Mouse (Mus musculus) right cerebral cortex, adult 18-20 months (tissue): ENCODE data around the gene Zfp866.
A peak's percentile ranks its signal among the peaks of the same experiment; 100 is the strongest.

Experiments used
- DNase-seq: peaks from one replicate; pipeline ENCODE4 v3.0.0; 2022; ENCODE audit warnings: mixed read lengths

The Zfp866 gene

DNA sequence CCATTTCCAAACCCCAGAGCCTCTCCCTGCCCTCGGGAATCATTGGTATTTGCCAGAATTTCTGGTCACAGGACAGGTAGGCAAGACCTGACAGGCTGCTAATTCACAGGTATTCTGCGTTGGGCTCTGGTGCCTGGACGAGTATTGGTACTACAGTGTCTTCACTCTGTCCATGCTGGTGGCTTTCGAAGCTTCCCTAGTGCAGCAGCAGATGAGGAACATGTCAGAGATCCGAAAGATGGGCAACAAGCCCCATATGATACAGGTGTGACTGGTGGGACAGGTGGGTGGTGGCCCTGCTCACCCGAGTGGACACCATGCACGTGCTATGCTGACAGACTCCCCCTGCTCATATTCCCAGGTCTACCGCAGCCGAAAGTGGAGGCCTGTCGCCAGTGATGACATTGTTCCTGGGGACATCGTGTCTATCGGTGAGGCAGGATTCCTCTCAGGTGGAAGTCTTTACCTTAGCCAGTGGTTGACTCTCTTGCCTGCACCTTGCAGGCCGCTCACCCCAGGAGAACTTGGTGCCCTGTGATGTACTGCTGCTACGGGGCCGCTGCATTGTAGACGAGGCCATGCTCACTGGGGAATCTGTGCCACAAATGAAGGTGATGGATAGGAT is 5.9 kb upstream of the Zfp866 start:
- DNase-seq = no peak

GRCm38 (mm10) chr8:69794901-69795300 is 3.9 kb upstream of the Zfp866 start:
- no peak for DNase-seq

GRCm38 (mm10) chr8:69794096-69794495 is 3.1 kb upstream of the Zfp866 start:
- DNase-seq = no peak

DNA sequence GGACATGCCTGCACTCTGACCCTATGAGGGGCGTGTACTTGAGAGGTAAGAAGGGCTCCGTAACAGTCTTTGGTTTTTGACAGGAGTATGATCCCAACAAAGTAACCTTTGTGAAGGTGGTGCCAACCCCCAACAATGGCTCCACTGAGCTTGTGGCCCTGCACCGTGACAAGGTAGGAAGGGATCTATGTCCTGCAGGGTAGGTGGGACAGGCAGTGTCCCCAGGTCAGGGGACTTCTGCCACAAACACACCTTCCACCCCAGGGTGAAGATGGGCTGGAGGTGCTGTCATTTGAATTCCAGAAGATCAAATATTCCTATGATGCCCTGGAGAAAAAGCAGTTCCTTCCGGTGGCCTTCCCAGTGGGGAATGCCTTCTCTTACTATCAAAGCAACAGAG is 2.7 kb upstream of the Zfp866 start:
- no peak for DNase-seq

DNA sequence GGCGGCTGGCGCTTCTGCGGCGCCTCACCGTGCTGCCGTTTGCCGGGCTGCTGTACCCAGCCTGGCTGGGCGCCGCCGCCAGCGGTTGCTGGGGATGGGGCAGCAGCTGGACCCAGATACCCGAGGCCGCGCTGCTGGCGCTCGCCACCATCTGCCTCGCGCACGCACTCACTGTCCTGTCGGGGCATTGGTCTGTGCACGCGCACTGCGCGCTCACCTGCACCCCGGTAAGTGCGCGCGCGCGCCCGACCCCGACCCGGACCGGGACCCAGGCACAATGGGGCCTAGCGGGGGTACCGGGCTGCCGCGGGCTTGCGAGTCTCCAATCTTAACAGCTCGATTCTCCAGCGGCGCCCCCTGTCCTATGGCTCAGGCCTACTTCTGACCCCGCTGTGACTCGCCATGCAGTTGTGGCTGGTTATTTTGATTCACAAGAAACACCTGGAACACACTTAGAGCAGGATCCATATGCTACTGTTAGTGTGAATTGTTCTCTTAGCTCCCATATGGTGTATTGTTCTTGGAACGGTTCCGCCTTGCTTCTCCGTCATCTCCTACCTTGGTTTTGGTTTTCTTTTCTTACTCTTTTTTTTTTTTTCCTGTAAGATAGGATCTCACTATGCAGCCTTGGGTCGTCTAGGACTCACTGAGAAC is 564 bp upstream of the Zfp866 start:
- DNase-seq = peak; percentile 24

GRCm38 (mm10) chr8:69790364-69790763 is 614 bp downstream of the Zfp866 start:
- no peak for DNase-seq

GRCm38 (mm10) chr8:69789731-69790130 is 1.2 kb downstream of the Zfp866 start:
- DNase-seq = no peak

- no peak for DNase-seq
Measured at GRCm38 (mm10) chr8:69789105-69789504, 1.9 kb downstream of the Zfp866 start.

GRCm38 (mm10) chr8:69777111-69777510 is 13.9 kb downstream of the Zfp866 start:
- no peak for DNase-seq

GRCm38 (mm10) chr8:69775149-69775534 is 15.8 kb downstream of the Zfp866 start:
- no peak for DNase-seq

DNA sequence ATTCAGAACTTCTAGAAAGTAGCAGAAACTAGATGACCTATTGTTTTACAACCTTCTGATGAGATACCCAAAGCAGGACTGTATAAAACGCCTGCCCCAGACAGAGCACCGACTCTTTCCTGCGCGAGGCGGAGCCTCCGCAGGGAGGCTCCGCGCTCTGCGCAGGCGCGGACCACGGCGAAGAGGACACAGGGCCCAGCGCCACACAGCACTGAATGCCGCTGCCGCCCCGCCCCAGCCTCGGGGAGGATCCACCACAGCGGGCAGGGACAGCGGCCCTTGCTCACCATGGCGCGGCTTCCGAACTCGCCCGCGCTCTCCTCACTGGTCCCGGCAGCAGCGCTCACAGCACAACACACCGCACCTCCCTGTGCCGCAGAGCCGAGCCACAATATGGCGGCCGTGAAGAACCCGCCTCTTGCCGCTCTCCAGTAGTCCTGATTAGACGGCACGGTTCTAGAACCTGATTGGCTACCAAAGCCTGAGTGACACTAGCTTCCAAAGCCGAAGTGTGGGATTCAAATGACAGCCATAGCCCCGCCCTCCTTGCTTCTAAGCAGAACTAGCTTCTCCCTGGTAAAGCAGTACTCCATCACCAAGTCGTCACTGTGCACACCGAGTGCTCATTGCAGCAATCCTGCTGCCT is 16.4 kb downstream of the Zfp866 start, which contains the start of gene Gm20422:
Gene Gm20422, minus strand, starts transcription at position 384 of the 646 bp plus-strand sequence.
- DNase-seq = peak; percentile 93

DNA sequence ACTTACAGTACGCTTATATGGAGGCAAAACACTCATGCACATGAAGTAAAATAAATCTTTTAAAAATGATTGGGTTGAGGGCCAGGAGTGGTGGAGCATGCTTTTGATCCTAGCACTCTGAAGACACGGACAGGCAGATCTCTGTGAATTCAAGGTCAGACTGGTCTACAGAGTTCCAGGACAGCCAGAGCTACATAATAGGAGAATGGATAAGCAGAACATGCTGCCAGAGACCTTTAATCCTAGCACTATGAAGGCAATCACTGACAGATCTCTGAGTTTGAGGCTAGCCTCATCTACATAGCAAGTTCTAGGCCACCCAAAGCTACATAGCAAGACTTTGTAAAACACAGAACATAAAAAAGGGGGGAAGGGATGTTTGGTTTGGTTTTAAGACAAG is 18.9 kb downstream of the Zfp866 start:
- DNase-seq = no peak

GRCm38 (mm10) chr8:69771221-69771620 is 19.8 kb downstream of the Zfp866 start:
- DNase-seq = no peak

GRCm38 (mm10) chr8:69761814-69762445 is 29.0 kb downstream of the Zfp866 start:
- DNase-seq = no peak

GRCm38 (mm10) chr8:69758316-69758715 is 32.7 kb downstream of the Zfp866 start:
- DNase-seq = no peak

DNA sequence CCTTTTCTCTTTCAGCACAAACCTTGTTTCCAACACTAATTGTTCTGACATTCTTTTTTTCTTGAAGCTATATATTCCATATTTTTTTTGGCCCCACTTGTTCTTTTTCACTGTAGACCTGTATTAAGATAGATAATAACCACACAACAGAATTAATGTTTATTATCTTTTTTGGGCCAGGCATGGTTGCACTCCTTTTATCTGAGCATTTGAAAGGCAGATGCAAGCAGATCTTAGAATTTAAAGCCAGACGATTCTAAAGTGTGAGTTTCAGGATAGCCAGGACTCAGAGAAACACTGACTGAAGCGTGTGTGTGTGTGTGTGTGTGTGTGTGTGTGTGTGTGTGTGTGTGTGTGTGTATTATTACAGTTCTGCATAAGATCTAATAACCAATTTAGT is 38.5 kb downstream of the Zfp866 start:
- DNase-seq = no peak

GRCm38 (mm10) chr8:69749544-69750454 is 41.2 kb downstream of the Zfp866 start, which contains the start of gene Zfp963:
Gene Zfp963, minus strand, starts transcription at chr8:69749970.
- peak; percentile 95 for DNase-seq

DNA sequence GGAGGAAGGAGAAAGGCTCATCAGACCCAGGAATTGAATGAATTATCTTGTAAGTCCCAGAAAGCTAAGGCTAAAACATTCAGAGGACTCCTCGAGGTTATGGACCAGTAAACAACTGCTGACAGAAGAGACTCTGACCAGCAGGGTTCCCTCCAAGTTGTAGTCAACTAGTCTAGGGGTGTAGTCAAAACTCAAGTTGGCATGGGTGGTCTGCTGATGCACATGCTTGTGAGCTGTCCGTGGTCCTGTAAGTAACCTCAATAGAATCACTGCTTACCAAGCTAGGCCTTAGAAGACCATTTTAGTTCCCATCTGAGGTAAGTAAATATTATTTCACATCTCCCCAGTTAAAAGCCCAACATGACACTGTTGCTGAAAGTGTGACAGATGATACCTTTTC is 49.7 kb downstream of the Zfp866 start:
- no peak for DNase-seq

DNA sequence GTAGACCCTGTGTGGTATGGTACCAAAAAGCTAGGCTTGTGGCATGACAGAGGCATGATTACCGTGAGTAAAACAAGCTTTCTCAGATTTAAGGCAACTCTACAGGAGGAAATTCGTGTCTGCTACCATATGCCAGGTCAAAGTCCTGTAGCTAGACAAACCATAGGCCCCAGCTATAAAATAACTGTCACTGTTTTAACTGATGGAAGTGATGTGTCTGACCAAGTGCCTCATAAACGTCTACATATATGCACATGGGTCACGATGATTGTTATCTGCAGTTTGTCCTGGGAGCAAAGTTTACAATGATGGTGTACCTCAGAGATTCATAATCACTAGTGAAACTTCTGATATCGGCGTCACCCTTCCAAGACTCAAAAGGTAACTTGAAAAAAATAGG is 50.2 kb downstream of the Zfp866 start:
- no peak for DNase-seq

DNA sequence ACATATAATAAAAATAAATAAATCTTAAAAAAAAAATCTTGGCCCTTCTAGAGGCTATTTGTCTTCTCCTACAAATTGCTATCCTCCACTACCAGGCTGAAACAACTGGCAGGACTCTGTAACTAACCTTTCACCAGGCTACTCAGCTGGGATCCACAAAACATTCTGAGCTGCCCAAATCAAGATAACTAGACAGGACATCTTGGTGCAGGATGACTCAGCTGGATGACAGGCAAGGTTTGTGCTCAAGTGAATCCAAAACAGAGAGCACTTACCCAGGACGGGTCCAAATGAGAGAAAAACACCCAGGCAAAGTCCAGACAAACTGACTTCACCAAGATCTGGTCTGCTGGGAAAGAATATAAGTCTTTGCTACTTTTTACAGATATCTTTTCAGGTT is 55.5 kb downstream of the Zfp866 start:
- DNase-seq = no peak

- DNase-seq = no peak
Measured at GRCm38 (mm10) chr8:69717232-69717580, 73.8 kb downstream of the Zfp866 start.

- peak; percentile 98 for DNase-seq
Measured at GRCm38 (mm10) chr8:69716403-69717231, 74.4 kb downstream of the Zfp866 start.
